Mouse (Mus musculus): Measurements from ENCODE around the gene Ttc28. TPM values are rescaled to one million over a fixed set of nuclear protein-coding genes. Genes with fewer than 3 reads are reported as not detected.
"Not testable (repeated sequence)": the region's sequence is repeated elsewhere in the genome, so short reads cannot be mapped to it uniquely, and the experiment has no call there.

Gene Ttc28
- polyA plus RNA-seq, 1 experiment, result 0.04 TPM

DNA sequence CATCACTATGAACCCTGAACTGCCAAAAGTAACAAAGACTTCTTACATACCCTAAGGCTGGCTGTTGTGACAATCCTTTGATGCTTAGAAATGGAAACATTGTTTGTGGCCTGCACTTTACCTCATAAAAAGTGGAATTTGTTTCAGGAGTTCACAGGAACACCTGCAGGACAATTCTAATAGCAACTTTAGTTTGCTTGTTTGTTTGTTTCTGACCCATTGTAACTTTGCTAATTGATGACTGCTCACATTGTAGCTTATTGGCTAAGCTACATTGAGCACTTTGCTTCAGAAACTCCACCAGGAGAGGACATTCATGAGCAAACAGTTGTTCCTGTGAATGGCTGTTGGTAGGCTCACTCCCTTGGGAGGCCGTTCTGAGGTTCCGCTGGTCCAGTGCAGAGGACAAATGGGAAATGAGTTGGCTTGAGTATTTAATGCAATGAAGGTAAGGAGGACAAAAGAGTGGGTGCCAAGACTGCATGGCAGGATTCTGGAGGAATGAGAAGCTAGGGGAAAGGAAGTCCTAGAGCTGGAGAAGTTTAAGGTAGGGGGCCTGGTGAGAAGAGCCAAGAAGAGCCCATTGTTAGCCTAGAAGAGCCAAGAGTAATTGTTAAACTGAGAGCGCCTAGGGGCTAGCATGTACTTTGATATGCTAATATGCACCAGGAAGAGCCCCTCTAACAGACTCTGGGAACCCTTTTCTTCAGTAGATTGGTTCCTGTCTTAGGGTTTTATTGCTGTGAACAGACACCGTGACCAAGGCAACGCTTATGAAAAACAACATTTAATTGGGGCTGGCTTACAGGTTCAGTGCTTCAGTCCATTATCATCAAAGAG, 1.7 kb upstream of the Ttc28 start:
- Histone ChIP-seq H3K36me3 (ENCODE audit: control insufficient read depth) (peaks cover 34% of the 10 kb centered on the region), H3K4me3 (replicated peaks) (no peak overlapping the region), H3K9me3 (ENCODE audit: control insufficient read depth, low read length) (no peaks in the 10 kb centered on the region), H3K4me1 (ENCODE audit: control insufficient read depth) (peaks cover 29% of the 10 kb centered on the region), H3K27me3 (ENCODE audit: control insufficient read depth) (no peaks in the 10 kb centered on the region)
- TF ChIP-seq GATA1 (IDR thresholded peaks at IDR 0.05; ENCODE audit: low read length) (no peak), TAL1 (IDR thresholded peaks at IDR 0.05; ENCODE audit: low read length) (no peak)

DNA sequence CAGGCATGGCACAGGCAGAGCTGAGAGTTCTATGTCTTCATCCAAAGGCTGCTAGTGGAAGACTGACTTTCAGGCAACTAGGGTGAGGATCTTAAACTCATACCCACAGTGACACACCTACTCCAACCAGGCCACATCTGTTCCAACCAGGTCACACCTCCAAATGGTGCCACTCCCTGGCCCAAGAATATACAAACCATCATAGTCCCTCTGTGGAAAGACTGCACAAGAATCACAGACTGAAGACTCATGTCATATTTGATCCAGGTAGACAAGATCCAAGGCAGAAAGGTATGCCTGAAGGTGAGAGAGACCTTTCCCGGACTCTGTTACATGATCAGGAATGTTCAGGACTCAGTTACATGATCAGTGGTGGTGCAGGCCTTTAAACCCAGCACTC, 1.1 kb upstream of the Ttc28 start:
- H3K27me3 ChIP-seq (ENCODE audit: control insufficient read depth); H3K9me3 ChIP-seq (ENCODE audit: control insufficient read depth, low read length); H3K4me3 ChIP-seq (replicated peaks): not testable (repeated sequence)
- H3K4me1 ChIP-seq (ENCODE audit: control insufficient read depth), result peaks cover 29% of the 10 kb centered on the region
- H3K36me3 ChIP-seq (ENCODE audit: control insufficient read depth), result peaks cover 28% of the 10 kb centered on the region

DNA sequence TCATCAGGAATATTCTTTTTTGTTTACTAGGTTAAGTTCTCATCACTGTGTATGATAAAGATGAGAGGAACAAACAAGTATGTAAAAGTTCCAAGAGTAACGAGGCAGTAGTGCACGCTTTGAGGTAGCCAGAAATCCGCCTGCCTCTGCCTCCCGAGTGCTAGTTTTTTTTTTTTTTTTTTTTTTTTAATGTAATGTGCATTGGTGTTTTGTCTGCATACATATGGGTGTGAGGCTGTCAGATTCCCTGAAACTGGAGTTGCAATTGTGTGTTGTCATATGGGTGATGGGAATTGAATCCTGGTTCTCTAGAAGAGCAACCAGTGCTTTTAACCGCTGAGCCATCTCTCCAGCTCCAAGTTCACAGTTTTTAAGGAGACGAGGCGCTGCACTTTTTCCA, 561 bp upstream of the Ttc28 start:
- no peaks in the 10 kb centered on the region for H3K27me3 ChIP-seq (ENCODE audit: control insufficient read depth)
- H3K4me1 ChIP-seq (ENCODE audit: control insufficient read depth), result peaks cover 29% of the 10 kb centered on the region
- peak overlapping the region; percentile 67 for H3K4me3 ChIP-seq (replicated peaks)
- peaks cover 23% of the 10 kb centered on the region for H3K36me3 ChIP-seq (ENCODE audit: control insufficient read depth)
- no peak for TF ChIP-seq TAL1 (IDR thresholded peaks at IDR 0.05; ENCODE audit: low read length)
- no peak for TF ChIP-seq GATA1 (IDR thresholded peaks at IDR 0.05; ENCODE audit: low read length)
- no peaks in the 10 kb centered on the region for H3K9me3 ChIP-seq (ENCODE audit: control insufficient read depth, low read length)

DNA sequence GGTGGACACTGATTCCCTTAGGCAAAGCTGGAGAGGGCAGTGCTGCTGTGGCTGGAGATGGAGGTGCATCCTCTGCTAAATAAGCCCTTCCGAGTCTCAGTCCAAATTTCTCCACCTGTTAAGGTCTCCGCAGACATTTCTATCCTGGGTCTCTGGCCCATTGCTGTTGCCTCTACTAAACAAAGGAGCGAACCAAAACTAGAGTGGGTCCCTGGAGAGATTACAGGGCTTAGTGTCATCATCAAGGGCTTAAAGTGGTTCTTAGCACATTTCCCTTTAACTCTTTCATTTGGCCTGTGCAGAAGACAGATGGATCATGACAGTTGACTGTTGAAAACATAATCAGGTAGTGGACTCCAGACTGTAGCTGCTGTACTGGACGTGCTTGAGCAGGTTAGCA, 9.0 kb downstream of the Ttc28 start:
- Histone ChIP-seq H3K36me3 (ENCODE audit: control insufficient read depth) (no peaks in the 10 kb centered on the region), H3K4me1 (ENCODE audit: control insufficient read depth) (no peaks in the 10 kb centered on the region), H3K9me3 (ENCODE audit: control insufficient read depth, low read length) (no peaks in the 10 kb centered on the region), H3K27me3 (ENCODE audit: control insufficient read depth) (no peaks in the 10 kb centered on the region), H3K4me3 (replicated peaks) (no peak overlapping the region)
- TF ChIP-seq GATA1 (IDR thresholded peaks at IDR 0.05; ENCODE audit: low read length), result no peak
- no peak for TF ChIP-seq TAL1 (IDR thresholded peaks at IDR 0.05; ENCODE audit: low read length)

DNA sequence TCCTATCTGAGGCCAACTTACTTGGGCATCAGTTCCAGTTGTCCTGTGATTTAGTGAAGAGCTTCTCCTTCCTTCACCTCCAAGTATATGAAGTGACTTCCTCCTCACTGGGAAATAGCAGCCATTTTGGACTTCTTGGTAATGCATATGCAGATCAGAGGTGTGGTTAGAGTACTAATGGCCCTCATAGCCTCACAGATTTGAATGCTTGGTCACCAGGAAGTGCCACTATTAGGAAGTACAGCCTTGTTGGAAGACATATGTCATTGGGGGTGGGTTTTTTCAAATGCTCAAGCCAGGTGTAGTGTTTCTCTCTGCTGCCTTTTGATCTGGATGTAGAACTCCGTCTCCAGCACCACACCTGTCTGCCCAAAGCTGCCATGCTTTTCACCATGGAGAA, 10.3 kb downstream of the Ttc28 start:
- Histone ChIP-seq H3K4me1 (ENCODE audit: control insufficient read depth) (peaks cover 2% of the 10 kb centered on the region), H3K27me3 (ENCODE audit: control insufficient read depth) (no peaks in the 10 kb centered on the region), H3K36me3 (ENCODE audit: control insufficient read depth) (no peaks in the 10 kb centered on the region; the same call in none of the 2 replicates), H3K4me3 (replicated peaks) (no peak overlapping the region), H3K9me3 (ENCODE audit: control insufficient read depth, low read length) (no peaks in the 10 kb centered on the region)
- TF ChIP-seq TAL1 (IDR thresholded peaks at IDR 0.05; ENCODE audit: low read length), result no peak
- no peak for TF ChIP-seq GATA1 (IDR thresholded peaks at IDR 0.05; ENCODE audit: low read length)

DNA sequence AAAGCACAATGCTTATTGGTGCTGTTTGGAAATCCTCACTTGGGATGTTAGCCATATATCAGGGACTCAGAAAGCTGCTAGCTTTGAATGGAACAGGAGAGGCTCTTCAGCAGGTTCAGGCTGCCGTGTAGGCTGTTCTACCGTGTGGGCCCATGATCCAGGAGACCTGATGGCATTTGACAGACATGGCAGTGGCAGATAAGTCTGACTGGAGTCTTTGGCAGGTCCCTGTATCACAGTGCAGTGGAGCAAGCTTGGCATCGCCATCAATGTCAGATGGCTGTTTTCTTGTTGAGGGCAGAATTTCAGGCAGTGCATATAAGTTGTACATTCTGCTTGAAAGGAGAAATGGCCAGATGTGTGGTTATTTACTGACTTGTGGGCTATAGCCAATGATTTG, 11.0 kb downstream of the Ttc28 start:
- TF ChIP-seq GATA1 (IDR thresholded peaks at IDR 0.05; ENCODE audit: low read length) (no peak), TAL1 (IDR thresholded peaks at IDR 0.05; ENCODE audit: low read length) (no peak)
- no peaks in the 10 kb centered on the region for H3K27me3 ChIP-seq (ENCODE audit: control insufficient read depth)
- H3K4me3 ChIP-seq (replicated peaks), result no peak overlapping the region
- H3K4me1 ChIP-seq (ENCODE audit: control insufficient read depth), result peaks cover 2% of the 10 kb centered on the region
- H3K9me3 ChIP-seq (ENCODE audit: control insufficient read depth, low read length), result no peaks in the 10 kb centered on the region; the same call in 1 of the 2 replicates
- H3K36me3 ChIP-seq (ENCODE audit: control insufficient read depth), result peaks cover 2% of the 10 kb centered on the region

DNA sequence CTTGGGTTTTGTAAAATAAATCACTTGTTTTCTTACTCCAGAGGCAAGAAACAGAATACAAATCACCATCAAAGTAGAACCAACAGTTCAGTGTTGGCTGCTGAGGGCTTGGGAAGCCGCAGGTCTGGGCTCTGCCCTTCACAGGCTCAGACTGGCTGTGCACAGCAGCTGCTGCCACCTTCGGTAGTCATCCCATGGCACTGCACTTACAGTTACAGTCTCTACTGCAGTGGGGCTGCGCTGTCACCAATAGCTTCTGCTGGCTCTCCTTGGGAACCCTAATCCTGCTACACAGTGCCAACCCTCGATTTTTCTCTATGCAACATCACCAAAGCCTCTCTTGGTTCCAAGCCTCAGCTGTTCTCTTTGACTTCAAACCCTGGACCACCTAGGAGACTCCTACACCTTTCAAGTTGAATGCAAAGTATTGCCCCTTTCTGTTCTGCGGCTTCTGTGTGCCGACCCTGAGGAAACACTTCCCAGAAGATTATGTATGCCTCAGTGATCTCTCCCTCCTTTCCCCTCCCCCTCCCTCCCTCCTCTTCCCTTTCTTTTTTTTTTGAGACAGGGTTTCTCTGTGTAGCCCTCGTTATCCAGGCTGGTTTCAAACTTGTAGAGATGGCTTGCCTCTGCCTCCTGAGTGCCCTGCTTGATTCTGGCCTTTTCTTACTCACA, 17.6 kb downstream of the Ttc28 start:
- H3K4me1 ChIP-seq (ENCODE audit: control insufficient read depth), result peaks cover 2% of the 10 kb centered on the region
- peaks cover 2% of the 10 kb centered on the region for H3K36me3 ChIP-seq (ENCODE audit: control insufficient read depth)
- H3K9me3 ChIP-seq (ENCODE audit: control insufficient read depth, low read length), result no peaks in the 10 kb centered on the region; the same call in 1 of the 2 replicates
- TF ChIP-seq TAL1 (IDR thresholded peaks at IDR 0.05; ENCODE audit: low read length) (no peak), GATA1 (IDR thresholded peaks at IDR 0.05; ENCODE audit: low read length) (no peak)
- no peak overlapping the region for H3K4me3 ChIP-seq (replicated peaks)
- H3K27me3 ChIP-seq (ENCODE audit: control insufficient read depth), result no peaks in the 10 kb centered on the region

DNA sequence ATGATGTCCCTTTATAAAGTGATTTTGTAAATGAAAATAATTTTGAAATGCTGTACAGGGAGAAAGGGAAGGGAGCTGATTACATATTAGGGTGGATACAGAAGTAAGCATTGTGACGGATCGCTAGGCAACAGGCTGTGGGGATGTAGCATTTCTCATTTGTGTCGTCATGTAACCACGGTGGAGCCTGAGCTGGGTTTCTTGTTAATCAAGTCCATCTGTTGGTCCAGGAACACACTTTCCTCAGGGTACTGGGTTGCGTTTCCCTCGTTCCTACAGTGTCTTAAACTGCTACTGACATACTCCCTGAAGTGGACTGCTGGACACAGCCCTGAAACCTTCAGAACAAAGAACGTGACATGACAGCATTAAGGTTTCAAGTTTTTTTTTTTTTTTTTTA, 18.6 kb downstream of the Ttc28 start:
- TF ChIP-seq TAL1 (IDR thresholded peaks at IDR 0.05; ENCODE audit: low read length) (no peak), GATA1 (IDR thresholded peaks at IDR 0.05; ENCODE audit: low read length) (no peak)
- Histone ChIP-seq H3K4me1 (ENCODE audit: control insufficient read depth) (peaks cover 2% of the 10 kb centered on the region), H3K36me3 (ENCODE audit: control insufficient read depth) (peaks cover 2% of the 10 kb centered on the region)

DNA sequence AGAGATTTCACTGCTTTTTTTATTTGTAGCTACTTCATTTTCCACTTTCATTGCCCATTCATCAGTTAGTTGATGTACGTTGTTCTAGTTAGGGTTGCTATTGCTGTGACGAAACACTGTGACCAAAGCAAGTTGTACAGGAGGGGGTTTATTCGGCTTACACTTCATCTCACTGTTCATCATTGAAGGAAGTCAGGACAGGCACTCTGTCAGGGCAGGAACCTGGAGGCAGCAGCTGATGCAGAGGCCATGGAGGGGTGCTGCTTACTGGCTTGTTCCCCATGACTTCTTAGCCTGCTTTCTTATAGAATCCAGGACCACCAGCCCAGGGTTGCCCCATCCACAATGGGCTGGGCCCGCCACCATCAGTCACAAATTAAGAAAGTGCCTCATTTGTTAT, 19.2 kb downstream of the Ttc28 start:
- Histone ChIP-seq H3K27me3 (ENCODE audit: control insufficient read depth) (no peaks in the 10 kb centered on the region), H3K36me3 (ENCODE audit: control insufficient read depth) (peaks cover 2% of the 10 kb centered on the region), H3K4me1 (ENCODE audit: control insufficient read depth) (peaks cover 2% of the 10 kb centered on the region), H3K4me3 (replicated peaks) (no peak overlapping the region), H3K9me3 (ENCODE audit: control insufficient read depth, low read length) (no peaks in the 10 kb centered on the region; the same call in 1 of the 2 replicates)
- TF ChIP-seq GATA1 (IDR thresholded peaks at IDR 0.05; ENCODE audit: low read length) (no peak), TAL1 (IDR thresholded peaks at IDR 0.05; ENCODE audit: low read length) (no peak)

More for the DNA sequence above, 18.6 kb downstream of the Ttc28 start:
- H3K9me3 ChIP-seq (ENCODE audit: control insufficient read depth, low read length), result no peaks in the 10 kb centered on the region; the same call in 1 of the 2 replicates
- no peaks in the 10 kb centered on the region for H3K27me3 ChIP-seq (ENCODE audit: control insufficient read depth)
- no peak overlapping the region for H3K4me3 ChIP-seq (replicated peaks)

Data from erythroblast, embryonic 14.5 days (primary cell).